Mouse (Mus musculus) hindbrain, embryonic 15.5 days (tissue): ENCODE measurements at regions not wholly inside any gene's neighbourhood (a gene's known extent, or its start where the extent isn't known, plus 50 kb on each side); places are given as distances from the start of the nearest gene placed in this dataset.

ENCODE experiments used
- ATAC-seq: fragments of 200-750 bp; cut with Nextera tagmentation; 2 replicates; pipeline ENCODE4 v1.8.0; 2017; ENCODE audit warnings: low read depth, moderate number of reproducible peaks, moderate TSS enrichment; ENCODE audit not compliant: low FRiP score
- H3K27ac ChIP-seq: fragments of 300-500 bp; sonication (generic); replicated peaks from 2 replicates; pipeline ENCODE4 v1.5.1; 2015; ENCODE audit warnings: mild to moderate bottlenecking, inconsistent platforms
- H3K27me3 ChIP-seq: fragments of 300-500 bp; sonication (generic); 2 replicates; pipeline ENCODE4 v1.6.1; 2015; ENCODE audit warnings: control low read depth, inconsistent platforms
- H3K36me3 ChIP-seq: fragments of 300-500 bp; sonication (generic); 2 replicates; pipeline ENCODE4 v1.6.1; 2015; ENCODE audit warnings: control low read depth, inconsistent platforms
- H3K4me1 ChIP-seq: fragments of 300-500 bp; sonication (generic); replicated peaks from 2 replicates; pipeline ENCODE4 v1.6.1; 2015; ENCODE audit warnings: control low read depth, inconsistent platforms
- H3K4me2 ChIP-seq: fragments of 300-500 bp; sonication (generic); 2 replicates; pipeline ENCODE4 v1.6.1; 2015; ENCODE audit warnings: moderate library complexity, mild to moderate bottlenecking, inconsistent platforms
- H3K4me3 ChIP-seq: fragments of 300-500 bp; sonication (generic); 2 replicates; pipeline ENCODE4 v1.5.1; 2015; ENCODE audit warnings: mild to moderate bottlenecking, inconsistent platforms
- H3K9ac ChIP-seq: fragments of 300-500 bp; sonication (generic); 2 replicates; pipeline ENCODE4 v1.6.1; 2015; ENCODE audit warnings: inconsistent platforms
- H3K9me3 ChIP-seq: fragments of 300-500 bp; sonication (generic); 2 replicates; pipeline ENCODE4 v1.6.1; 2016; ENCODE audit warnings: control low read depth, inconsistent platforms
- WGBS: fragments of 180-500 bp; shearing (Covaris S2); methylation state at CpG from one replicate; pipeline ENCODE4 v1.1.7; 2015; 5-methylcytosine and 5-hydroxymethylcytosine counted together

- Histone ChIP-seq H3K4me3 (no peak overlapping the region), H3K4me1 (no peaks in the 10 kb centered on the region), H3K27ac (no peak overlapping the region), H3K27me3 (no peaks in the 10 kb centered on the region), H3K9ac (no peak overlapping the region), H3K4me2 (no peak overlapping the region), H3K9me3 (no peaks in the 10 kb centered on the region), H3K36me3 (no peaks in the 10 kb centered on the region)
- ATAC-seq: no peak
- 41% methylated on average over 8 of the region's 8 CpGs for WGBS
These were observed 72.8 kb upstream of the Agbl1 start for GRCm38 (mm10) chr7:76156869-76157268.

- Histone ChIP-seq H3K4me2 (no peak overlapping the region), H3K36me3 (no peaks in the 10 kb centered on the region), H3K9ac (no peak overlapping the region), H3K9me3 (no peaks in the 10 kb centered on the region), H3K4me1 (no peaks in the 10 kb centered on the region), H3K27me3 (no peaks in the 10 kb centered on the region), H3K27ac (no peak overlapping the region), H3K4me3 (no peak overlapping the region)
- 100% methylated on average over 1 of the region's 1 CpGs for WGBS
- no peak for ATAC-seq
These were observed 65.5 kb upstream of the Agbl1 start for GRCm38 (mm10) chr7:76164191-76164590.

- WGBS: 63% methylated on average over 5 of the region's 5 CpGs
- Histone ChIP-seq H3K27me3 (no peaks in the 10 kb centered on the region), H3K9me3 (no peaks in the 10 kb centered on the region), H3K36me3 (no peaks in the 10 kb centered on the region), H3K9ac (no peak overlapping the region), H3K4me1 (no peaks in the 10 kb centered on the region), H3K4me3 (no peak overlapping the region), H3K27ac (no peak overlapping the region), H3K4me2 (no peak overlapping the region)
- ATAC-seq: no peak
These were observed 64.7 kb upstream of the Agbl1 start for GRCm38 (mm10) chr7:76164735-76165630.

GRCm38 (mm10) chr7:76170481-76170880, 59.2 kb upstream of the Agbl1 start:
- H3K27me3 ChIP-seq: no peaks in the 10 kb centered on the region
- WGBS: 93% methylated on average over 2 of the region's 2 CpGs
- no peaks in the 10 kb centered on the region for H3K9me3 ChIP-seq
- H3K36me3 ChIP-seq: no peaks in the 10 kb centered on the region
- no peak overlapping the region for H3K9ac ChIP-seq
- no peak overlapping the region for H3K4me2 ChIP-seq
- no peak for ATAC-seq
- H3K27ac ChIP-seq: no peak overlapping the region
- no peak overlapping the region for H3K4me3 ChIP-seq
- H3K4me1 ChIP-seq: no peaks in the 10 kb centered on the region

- H3K9me3 ChIP-seq: no peaks in the 10 kb centered on the region
- no peaks in the 10 kb centered on the region for H3K4me1 ChIP-seq
- H3K27ac ChIP-seq: no peak overlapping the region
- ATAC-seq: no peak
- WGBS: 85% methylated on average over 5 of the region's 5 CpGs
- no peak overlapping the region for H3K4me3 ChIP-seq
- no peaks in the 10 kb centered on the region for H3K27me3 ChIP-seq
- H3K36me3 ChIP-seq: no peaks in the 10 kb centered on the region
- no peak overlapping the region for H3K4me2 ChIP-seq
- no peak overlapping the region for H3K9ac ChIP-seq
These were observed 53.5 kb upstream of the Agbl1 start for GRCm38 (mm10) chr7:76176235-76176634.

GRCm38 (mm10) chr7:76177420-76177819, 52.3 kb upstream of the Agbl1 start:
- Histone ChIP-seq H3K9me3 (no peaks in the 10 kb centered on the region), H3K9ac (no peak overlapping the region), H3K4me3 (no peak overlapping the region), H3K4me1 (no peaks in the 10 kb centered on the region), H3K4me2 (no peak overlapping the region), H3K27ac (no peak overlapping the region), H3K27me3 (no peaks in the 10 kb centered on the region), H3K36me3 (no peaks in the 10 kb centered on the region)
- whole genome bisulfite sequencing: 44% methylated on average over 2 of the region's 2 CpGs
- no peak for ATAC-seq
